Mouse (Mus musculus) small intestine, adult 2 months (tissue): ENCODE measurements around the gene Txn2. TPM values are rescaled to one million over a fixed set of nuclear protein-coding genes. Genes with fewer than 3 reads are reported as not detected.

Source experiments
- H3K27ac ChIP-seq: fragments of 200-500 bp; 2 replicates; pipeline ENCODE4 v1.5.1; 2012; ENCODE audit warnings: low read depth, low read length, control low read depth, inconsistent platforms; ENCODE audit not compliant: insufficient read depth
- H3K27me3 ChIP-seq: fragments of 200-500 bp; 2 replicates; pipeline ENCODE4 v1.6.1; 2012; ENCODE audit warnings: mild to moderate bottlenecking, moderate library complexity, low read length, inconsistent platforms; ENCODE audit not compliant: control insufficient read depth, insufficient read depth
- H3K36me3 ChIP-seq: fragments of 200-500 bp; 2 replicates; pipeline ENCODE4 v1.6.1; 2012; ENCODE audit warnings: mild to moderate bottlenecking, low read length, control low read depth, inconsistent platforms; ENCODE audit not compliant: control insufficient read depth, insufficient read depth
- H3K4me1 ChIP-seq: fragments of 200-500 bp; 2 replicates; pipeline ENCODE4 v1.6.1; 2012; ENCODE audit warnings: low read length, inconsistent platforms, mixed read lengths; ENCODE audit not compliant: control insufficient read depth, insufficient read depth, insufficient read length
- H3K4me3 ChIP-seq: fragments of 200-500 bp; 2 replicates; pipeline ENCODE4 v1.5.1; 2012; ENCODE audit warnings: low read depth, mild to moderate bottlenecking, control low read depth, inconsistent platforms, low read length, moderate library complexity
- CTCF ChIP-seq: fragments of 200-500 bp; IDR thresholded peaks from 2 replicates; pipeline ENCODE4 v1.5.1; 2012; ENCODE audit warnings: low read depth, mild to moderate bottlenecking, control low read depth, inconsistent platforms, low read length, moderate library complexity, mixed read lengths; ENCODE audit not compliant: insufficient replicate concordance, insufficient read length; ENCODE audit errors: extremely low read depth
- POLR2A ChIP-seq: fragments of 200-500 bp; IDR thresholded peaks from 2 replicates; pipeline ENCODE4 v1.6.1; 2012; ENCODE audit warnings: low read depth, mild to moderate bottlenecking, control low read depth, inconsistent platforms, low read length, moderate library complexity
- WGBS: fragments of 180-500 bp; shearing (Covaris S2); methylation state at CpG from one replicate; pipeline ENCODE4 v1.1.7; 2018; 5-methylcytosine and 5-hydroxymethylcytosine counted together
- polyA plus RNA-seq: library from polyadenylated mRNA; depleted of rRNA; stranded (reverse); fragments of >200 nt; gene quantifications from 2 replicates; pipeline ENCODE4 v1.2.3, GENCODE M21; 2012

Gene Txn2
- polyA plus RNA-seq, 1 experiment: 222 TPM

GRCm38 (mm10) chr15:77926921-77927320 is 1.9 kb downstream of the Txn2 start:
- Histone ChIP-seq H3K4me3 (no peak overlapping the region), H3K4me1 (peaks cover 15% of the 10 kb centered on the region), H3K36me3 (peaks cover 33% of the 10 kb centered on the region), H3K27me3 (no peaks in the 10 kb centered on the region), H3K27ac (no peak overlapping the region)
- 81% methylated on average over 5 of the region's 5 CpGs for WGBS
- no peak for TF ChIP-seq POLR2A
- no peak for TF ChIP-seq CTCF

GRCm38 (mm10) chr15:77925195-77925594 is 3.6 kb downstream of the Txn2 start:
- no peak for TF ChIP-seq POLR2A
- TF ChIP-seq CTCF: no peak
- 90% methylated on average over 2 of the region's 2 CpGs for WGBS
- Histone ChIP-seq H3K27me3 (no peaks in the 10 kb centered on the region), H3K4me3 (no peak overlapping the region), H3K27ac (no peak overlapping the region), H3K36me3 (peaks cover 45% of the 10 kb centered on the region), H3K4me1 (peaks cover 12% of the 10 kb centered on the region; the same call in 1 of the 2 replicates)

DNA sequence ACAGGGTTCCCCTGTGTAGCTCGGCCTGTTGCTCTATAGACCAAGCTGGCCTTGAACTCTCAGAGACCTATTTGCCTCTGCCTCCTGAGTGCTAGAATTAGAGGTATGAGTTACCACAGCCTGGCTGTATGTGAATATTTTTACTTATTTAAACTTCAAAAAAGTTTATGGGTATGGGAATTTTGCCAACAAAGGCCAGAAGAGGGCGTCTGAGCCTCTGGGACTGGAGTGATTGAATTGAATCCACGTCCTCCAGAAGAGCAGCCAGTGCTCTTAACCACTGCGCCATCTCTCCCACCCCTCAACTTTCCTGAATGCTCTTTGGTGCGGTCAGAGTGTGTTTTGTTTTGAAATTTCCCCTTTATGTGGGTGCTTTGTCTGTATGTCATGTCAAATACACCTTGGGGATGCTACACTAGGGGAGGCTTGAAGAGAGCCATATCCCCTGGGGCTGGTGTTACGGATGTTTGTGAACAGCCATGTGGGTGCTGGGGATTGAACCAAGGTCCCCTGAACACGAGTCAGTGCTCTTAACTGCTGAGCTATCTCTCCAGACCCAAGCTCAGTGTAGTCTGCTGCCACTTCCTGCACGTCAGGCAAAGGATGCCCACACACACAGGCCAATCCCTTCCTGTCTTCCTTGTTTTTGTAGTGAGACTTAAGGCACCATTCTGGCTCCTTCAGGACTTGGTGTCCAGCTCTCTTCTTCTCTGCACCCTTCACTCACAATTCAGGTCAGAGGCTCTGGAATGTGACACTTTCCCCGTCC is 5.4 kb downstream of the Txn2 start:
- no peak for TF ChIP-seq CTCF
- TF ChIP-seq POLR2A: no peak
- 65% methylated on average over 9 of the region's 9 CpGs for WGBS
- H3K27me3 ChIP-seq: no peaks in the 10 kb centered on the region
- peaks cover 12% of the 10 kb centered on the region; the same call in 1 of the 2 replicates for H3K4me1 ChIP-seq
- peaks cover 46% of the 10 kb centered on the region for H3K36me3 ChIP-seq
- no peak overlapping the region for H3K27ac ChIP-seq
- H3K4me3 ChIP-seq: no peak overlapping the region

DNA sequence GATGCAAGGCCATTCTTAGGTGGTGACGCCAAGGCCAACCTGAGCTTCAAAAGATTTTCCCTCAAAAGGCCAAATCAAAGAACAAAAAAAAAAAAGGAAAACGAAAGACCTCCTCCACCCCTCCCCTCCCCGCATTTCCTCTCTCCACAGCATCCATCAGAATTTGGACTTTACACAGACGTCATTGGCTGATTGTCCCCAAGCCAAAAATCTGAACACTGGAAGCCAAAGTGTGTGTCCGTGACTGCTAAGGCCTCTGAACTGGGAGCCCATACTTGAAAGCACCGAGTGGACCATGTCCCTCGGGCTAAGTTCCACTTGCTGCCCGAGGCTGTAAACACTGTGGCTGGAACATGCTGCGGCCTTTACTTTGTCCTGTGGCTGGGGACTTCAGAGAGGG is 6.1 kb downstream of the Txn2 start:
- Histone ChIP-seq H3K4me1 (peaks cover 10% of the 10 kb centered on the region; the same call in 1 of the 2 replicates), H3K27ac (no peak overlapping the region), H3K36me3 (peaks cover 46% of the 10 kb centered on the region), H3K4me3 (no peak overlapping the region), H3K27me3 (no peaks in the 10 kb centered on the region)
- 50% methylated on average over 9 of the region's 9 CpGs for WGBS
- no peak for TF ChIP-seq POLR2A
- no peak for TF ChIP-seq CTCF

GRCm38 (mm10) chr15:77921636-77922035 is 7.2 kb downstream of the Txn2 start:
- Histone ChIP-seq H3K27me3 (no peaks in the 10 kb centered on the region), H3K27ac (no peak overlapping the region), H3K4me1 (peaks cover 7% of the 10 kb centered on the region; the same call in 1 of the 2 replicates), H3K4me3 (no peak overlapping the region), H3K36me3 (peaks cover 46% of the 10 kb centered on the region)
- WGBS: 90% methylated on average over 6 of the region's 6 CpGs
- no peak for TF ChIP-seq CTCF
- no peak for TF ChIP-seq POLR2A

DNA sequence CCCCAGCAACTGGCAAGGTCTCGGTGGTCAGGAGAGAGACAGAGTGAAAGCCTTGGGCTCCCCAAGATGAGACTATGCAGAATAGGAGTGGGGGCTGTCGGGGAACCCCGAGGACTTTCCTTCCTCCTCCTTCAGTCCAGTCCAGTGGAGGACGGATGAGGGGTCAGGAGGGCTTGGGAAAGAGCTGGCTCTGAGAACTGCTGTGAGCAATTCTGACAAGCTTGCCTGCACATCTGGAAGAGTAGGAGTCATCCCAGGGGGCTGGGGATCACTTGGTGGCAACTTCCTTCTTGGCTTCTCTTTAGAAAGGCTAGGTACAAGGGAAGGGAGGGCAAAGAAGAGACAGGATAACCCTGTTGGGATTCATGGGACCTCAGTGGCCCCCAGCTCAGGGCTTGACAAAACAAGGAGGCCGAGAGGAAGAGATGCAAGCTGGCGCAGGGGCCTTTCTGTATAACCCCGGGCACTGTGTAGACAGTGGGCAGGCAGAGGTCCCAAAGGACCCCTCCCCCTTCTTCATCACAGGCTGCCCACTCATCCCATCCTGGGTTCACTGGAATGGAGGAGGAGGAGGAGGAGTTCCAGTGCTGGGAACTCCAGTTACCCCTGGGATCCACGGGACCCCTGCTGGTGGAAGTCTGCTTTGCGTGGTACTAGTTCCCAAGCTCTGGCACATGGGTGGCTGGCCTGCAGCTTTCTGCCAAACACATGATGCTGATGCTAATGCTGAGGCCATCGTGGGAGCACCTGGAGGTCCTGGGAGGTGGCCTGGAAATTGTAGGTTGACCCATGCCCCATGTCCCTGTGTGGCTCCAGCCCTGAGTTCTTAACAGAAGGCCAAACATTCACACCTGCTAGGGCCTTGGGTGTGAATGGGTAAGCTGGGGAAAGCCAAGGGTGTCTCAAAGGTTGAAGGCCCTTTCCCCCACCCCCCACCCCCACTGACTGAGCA is 8.0 kb downstream of the Txn2 start:
- TF ChIP-seq POLR2A (no peak), CTCF (peak; percentile 37; the same call in 1 of the 2 replicates)
- H3K4me1 ChIP-seq: peaks cover 7% of the 10 kb centered on the region; the same call in 1 of the 2 replicates
- 70% methylated on average over 10 of the region's 10 CpGs for WGBS
- H3K27me3 ChIP-seq: no peaks in the 10 kb centered on the region
- peaks cover 49% of the 10 kb centered on the region for H3K36me3 ChIP-seq
- no peak overlapping the region for H3K4me3 ChIP-seq
- H3K27ac ChIP-seq: 0 out of 2 replicates have a peak overlapping the region, but pooled peaks have one; percentile 3

DNA sequence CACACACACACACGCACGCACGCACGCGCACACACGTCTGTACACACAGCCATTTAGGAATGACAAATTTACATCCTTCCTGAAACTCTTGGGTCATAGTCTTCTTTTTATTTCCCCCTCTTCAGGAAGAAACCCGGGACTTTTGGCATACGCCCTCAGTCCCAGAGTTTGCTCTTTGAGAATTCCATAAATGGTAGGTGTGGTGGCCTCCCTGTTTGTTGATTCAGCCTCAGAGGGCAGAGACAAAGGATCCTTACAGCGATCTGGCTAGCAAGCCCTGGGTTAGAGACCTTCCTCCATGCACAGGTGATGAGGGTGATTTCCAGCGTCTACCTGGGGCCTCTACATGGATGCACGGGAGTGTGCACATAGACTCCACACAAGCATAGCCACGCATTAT is 9.4 kb downstream of the Txn2 start:
- H3K27me3 ChIP-seq: no peaks in the 10 kb centered on the region
- H3K36me3 ChIP-seq: peaks cover 57% of the 10 kb centered on the region
- H3K27ac ChIP-seq: peak overlapping the region; percentile 76
- peaks cover 7% of the 10 kb centered on the region; the same call in 1 of the 2 replicates for H3K4me1 ChIP-seq
- H3K4me3 ChIP-seq: no peak overlapping the region
- TF ChIP-seq CTCF (no peak), POLR2A (no peak)
- 30% methylated on average over 12 of the region's 12 CpGs for whole genome bisulfite sequencing
